8 mouse cellular contexts compared by ENCODE assay signal in genomic region chr16:13902888-13903483, GRCm38 (mm10). TPM values are rescaled to one million over a fixed set of nuclear protein-coding genes. Genes with fewer than 3 reads are reported as not detected.
DNase-seq lines count a peak whose midpoint lies in the region; ATAC-seq and TF ChIP-seq lines count a peak whose summit lies in the region.

TSS of gene Pdxdc1 (minus strand) at chr16:13903131.
TSS of gene Mpv17l (plus strand) at chr16:13903161.

- no peak for TF ChIP-seq EP300 in lung, postnatal 0 days (IDR thresholded peaks at IDR 0.05)

- TF ChIP-seq CTCF in lung, postnatal 0 days (IDR thresholded peaks at IDR 0.05), result no peak; the same call in 1 of the 2 replicates

- peak; percentile 96 for DNase-seq in MN1 (ENCODE audit: low spot score)
- DNase-seq in cerebellum, adult 9-10 months, result peak; percentile 98
- DNase-seq in hindbrain, embryonic 10.5 days (ENCODE audit: low spot score), result peak; percentile 98
- peak; percentile 97 for DNase-seq in layer of hippocampus, adult 9-11 months
- DNase-seq in lung, postnatal 0 days (ENCODE audit: low spot score), result peak; percentile 95
- peak; percentile 96 for DNase-seq in ovary, postnatal 14 days (ENCODE audit: low spot score)
- DNase-seq in thymus, postnatal 14 days, result peak; percentile 98

- peaks cover 17% of the 10 kb centered on the region for H3K4me1 ChIP-seq in hindbrain, embryonic 10.5 days (replicated peaks)
- H3K4me1 ChIP-seq in lung, postnatal 0 days (ENCODE audit: insufficient read depth, low read depth, low read length), result peaks cover 6% of the 10 kb centered on the region

- H3K9me3 ChIP-seq in hindbrain, embryonic 10.5 days, result no peaks in the 10 kb centered on the region
- no peaks in the 10 kb centered on the region for H3K9me3 ChIP-seq in lung, postnatal 0 days (ENCODE audit: low read length)

- ATAC-seq in frontal cortex, adult (ENCODE audit: low TSS enrichment), result peak; percentile 95
- peak; percentile 97 for ATAC-seq in lung, postnatal 0 days

- no peaks in the 10 kb centered on the region for H3K27me3 ChIP-seq in hindbrain, embryonic 10.5 days (ENCODE audit: insufficient read depth, poor library complexity, severe bottlenecking)
- no peaks in the 10 kb centered on the region for H3K27me3 ChIP-seq in lung, postnatal 0 days (replicated peaks; ENCODE audit: insufficient read depth, low read length)

- peak within 1 kb of the TSS; percentile 90 for H3K27ac ChIP-seq in hindbrain, embryonic 10.5 days
- peak within 1 kb of the TSS; percentile 93 for H3K27ac ChIP-seq in lung, postnatal 0 days (ENCODE audit: low read length)

- peak within 1 kb of the TSS; percentile 88 for H3K4me3 ChIP-seq in hindbrain, embryonic 10.5 days
- H3K4me3 ChIP-seq in lung, postnatal 0 days (ENCODE audit: low read depth, low read length), result peak within 1 kb of the TSS; percentile 97

- no peaks in the 10 kb centered on the region for H3K36me3 ChIP-seq in hindbrain, embryonic 10.5 days
- no peaks in the 10 kb centered on the region for H3K36me3 ChIP-seq in lung, postnatal 0 days (ENCODE audit: insufficient read depth, low read length)

- peak within 1 kb of the TSS; percentile 84 for H3K9ac ChIP-seq in lung, postnatal 0 days (replicated peaks; ENCODE audit: low read depth)

- H3K4me2 ChIP-seq in lung, postnatal 0 days (replicated peaks; ENCODE audit: low read depth, low read length), result peak within 1 kb of the TSS; percentile 72

- WGBS in hindbrain, embryonic 10.5 days, result under 1% methylated on average over 57 of the region's 57 CpGs
- 0% methylated on average over 48 of the region's 57 CpGs for WGBS in lung, postnatal 0 days

RNA-seq across cellular contexts. Expression of gene Pdxdc1, which starts in this region (rescaled TPM):
- polyA plus RNA-seq in hindbrain, embryonic 10.5 days (2016; fragmentation: Nextera tagmentation; extraction: Ambion mirVana), result 68.7 and 71.7 TPM in 2 replicates
- 57.0 and 59.0 TPM in 2 replicates for polyA plus RNA-seq in lung, postnatal 0 days (2015; fragmentation: Nextera tagmentation; extraction: Ambion mirVana)

RNA-seq across cellular contexts. Expression of gene Mpv17l, which starts in this region (rescaled TPM):
- polyA plus RNA-seq in hindbrain, embryonic 10.5 days (2016; fragmentation: Nextera tagmentation; extraction: Ambion mirVana), result 3.3 and 4.6 TPM in 2 replicates
- 8.0 and 11.9 TPM in 2 replicates for polyA plus RNA-seq in lung, postnatal 0 days (2015; fragmentation: Nextera tagmentation; extraction: Ambion mirVana)

Comparison
In these comparisons a context has a peak if more than half of its experiments do, and no peak if none do; other contexts are left out.
1. Peak in every context shown above with its lines: DNase-seq, ATAC-seq, H3K4me3 ChIP-seq and H3K27ac ChIP-seq.